Mouse (Mus musculus) stomach, postnatal 0 days (tissue): ENCODE measurements at regions not wholly inside any gene's neighbourhood (a gene's known extent, or its start where the extent isn't known, plus 50 kb on each side); places are given as distances from the start of the nearest gene placed in this dataset.
"Not testable (repeated sequence)": the region's sequence is repeated elsewhere in the genome, so short reads cannot be mapped to it uniquely, and the experiment has no call there.

ENCODE experiments used
- ATAC-seq: fragments of 200-750 bp; cut with Nextera tagmentation; 2 replicates; pipeline ENCODE4 v1.8.0; 2017; ENCODE audit not compliant: low FRiP score, low TSS enrichment
- DNase-seq: peaks from one replicate; pipeline ENCODE4 v3.0.0-alpha.2; 2016; ENCODE audit warnings: low spot score
- H3K27ac ChIP-seq: fragments of 300-500 bp; sonication (generic); replicated peaks from 2 replicates; pipeline ENCODE4 v1.5.1; 2014; ENCODE audit warnings: mild to moderate bottlenecking, control low read depth
- H3K27me3 ChIP-seq: fragments of 300-500 bp; sonication (generic); 2 replicates; pipeline ENCODE4 v1.6.1; 2014; ENCODE audit warnings: low read length; ENCODE audit not compliant: control insufficient read depth, insufficient read depth
- H3K36me3 ChIP-seq: fragments of 300-500 bp; sonication (generic); 2 replicates; pipeline ENCODE4 v1.6.1; 2014; ENCODE audit warnings: low read length, mixed read lengths; ENCODE audit not compliant: control insufficient read depth, insufficient read depth
- H3K4me1 ChIP-seq: fragments of 300-500 bp; sonication (generic); replicated peaks from 2 replicates; pipeline ENCODE4 v1.6.1; 2014; ENCODE audit warnings: antibody characterized with exemption; ENCODE audit not compliant: control insufficient read depth, insufficient read depth
- H3K4me2 ChIP-seq: fragments of 300-500 bp; sonication (generic); replicated peaks from 2 replicates; pipeline ENCODE4 v1.6.1; 2014; ENCODE audit warnings: low read depth, mild to moderate bottlenecking, control low read depth, moderate library complexity
- H3K4me3 ChIP-seq: fragments of 300-500 bp; sonication (generic); 2 replicates; pipeline ENCODE4 v1.5.1; 2014; ENCODE audit warnings: low read depth, low read length, control low read depth
- H3K9ac ChIP-seq: fragments of 300-500 bp; sonication (generic); 2 replicates; pipeline ENCODE4 v1.6.1; 2014; ENCODE audit warnings: mild to moderate bottlenecking, low read length, control low read depth, mixed read lengths
- H3K9me3 ChIP-seq: fragments of 300-500 bp; sonication (generic); 2 replicates; pipeline ENCODE4 v1.6.1; 2016; ENCODE audit warnings: low read length; ENCODE audit not compliant: control insufficient read depth
- CTCF ChIP-seq: IDR thresholded peaks from 2 replicates; pipeline ENCODE4 v1.5.1; 2016; ENCODE audit warnings: antibody characterized with exemption, low read depth, mild to moderate bottlenecking, moderate library complexity
- EP300 ChIP-seq: optimal IDR thresholded peaks from 2 replicates; pipeline ENCODE3; 2016; ENCODE audit warnings: antibody characterized with exemption
- WGBS: fragments of 180-500 bp; shearing (Covaris S2); extraction: QIAGEN DNeasy Blood & Tissue Kit; methylation state at CpG from one replicate; pipeline ENCODE4 v1.1.7; 2014; 5-methylcytosine and 5-hydroxymethylcytosine counted together

GRCm38 (mm10) chr6:48209103-48209502 lies 122.7 kb upstream of the Zfp746 start:
- Histone ChIP-seq H3K9me3 (no peaks in the 10 kb centered on the region), H3K9ac (no peak overlapping the region), H3K4me2 (no peak overlapping the region), H3K27ac (no peak overlapping the region), H3K27me3 (no peaks in the 10 kb centered on the region), H3K4me3 (no peak overlapping the region), H3K4me1 (no peaks in the 10 kb centered on the region), H3K36me3 (no peaks in the 10 kb centered on the region)
- no peak for TF ChIP-seq EP300
- TF ChIP-seq CTCF = no peak
- 88% methylated on average over 2 of the region's 2 CpGs for WGBS
- DNase-seq (no peak), ATAC-seq (no peak)

- no peak for ATAC-seq
- H3K27me3 ChIP-seq = no peaks in the 10 kb centered on the region
- no peaks in the 10 kb centered on the region for H3K36me3 ChIP-seq
- H3K9ac ChIP-seq = no peak overlapping the region
- WGBS = 93% methylated on average over 5 of the region's 5 CpGs
- TF ChIP-seq EP300 (no peak), CTCF (peak; percentile 47)
- H3K4me3 ChIP-seq = no peak overlapping the region
- no peak overlapping the region for H3K27ac ChIP-seq
- H3K9me3 ChIP-seq = no peaks in the 10 kb centered on the region
- H3K4me2 ChIP-seq = no peak overlapping the region
- H3K4me1 ChIP-seq = no peaks in the 10 kb centered on the region
- no peak for DNase-seq
These were observed 119.3 kb upstream of the Zfp746 start for GRCm38 (mm10) chr6:48205722-48206121.

- Histone ChIP-seq H3K9ac (no peak overlapping the region), H3K27me3 (no peaks in the 10 kb centered on the region), H3K36me3 (no peaks in the 10 kb centered on the region), H3K9me3 (no peaks in the 10 kb centered on the region), H3K4me1 (no peaks in the 10 kb centered on the region), H3K4me3 (no peak overlapping the region), H3K27ac (no peak overlapping the region), H3K4me2 (no peak overlapping the region)
- TF ChIP-seq CTCF = no peak
- DNase-seq (peak; percentile 24), ATAC-seq (no peak)
- 45% methylated on average over 3 of the region's 3 CpGs for WGBS
These were observed 113.6 kb upstream of the Zfp746 start for GRCm38 (mm10) chr6:48199951-48200350.

GRCm38 (mm10) chr6:48198806-48199205 lies 112.4 kb upstream of the Zfp746 start:
- no peak overlapping the region for H3K4me3 ChIP-seq
- TF ChIP-seq EP300 (no peak), CTCF (no peak)
- H3K4me1 ChIP-seq = no peaks in the 10 kb centered on the region
- no peak overlapping the region for H3K9ac ChIP-seq
- DNase-seq (no peak), ATAC-seq (no peak)
- WGBS = 63% methylated on average over 1 of the region's 1 CpGs
- H3K36me3 ChIP-seq = no peaks in the 10 kb centered on the region
- H3K27ac ChIP-seq = no peak overlapping the region
- no peak overlapping the region for H3K4me2 ChIP-seq
- H3K27me3 ChIP-seq = no peaks in the 10 kb centered on the region
- H3K9me3 ChIP-seq = no peaks in the 10 kb centered on the region

- Histone ChIP-seq H3K27me3 (no peaks in the 10 kb centered on the region), H3K9me3 (no peaks in the 10 kb centered on the region), H3K36me3 (no peaks in the 10 kb centered on the region), H3K27ac (no peak overlapping the region), H3K4me3 (no peak overlapping the region), H3K4me2 (no peak overlapping the region), H3K4me1 (no peaks in the 10 kb centered on the region), H3K9ac (no peak overlapping the region)
- TF ChIP-seq EP300 = no peak
- no peak for TF ChIP-seq CTCF
- WGBS = 77% methylated on average over 4 of the region's 4 CpGs
- DNase-seq (no peak), ATAC-seq (no peak)
These were observed 111.4 kb upstream of the Zfp746 start for GRCm38 (mm10) chr6:48197696-48198378.

- WGBS = 55% methylated on average over 2 of the region's 2 CpGs
- not testable (repeated sequence) for DNase-seq, H3K27me3 ChIP-seq, H3K36me3 ChIP-seq, H3K4me3 ChIP-seq, H3K4me1 ChIP-seq, H3K9me3 ChIP-seq, ATAC-seq, H3K27ac ChIP-seq, H3K4me2 ChIP-seq, H3K9ac ChIP-seq
These were observed 102.0 kb upstream of the Zfp746 start for GRCm38 (mm10) chr6:48188363-48188762.
